Mouse (Mus musculus) hindbrain, embryonic 12.5 days (tissue): ENCODE data around the gene 1600015I10Rik. TPM values are rescaled to one million over a fixed set of nuclear protein-coding genes. Genes with fewer than 3 reads are reported as not detected.
"Not testable (repeated sequence)": the region's sequence is repeated elsewhere in the genome, so short reads cannot be mapped to it uniquely, and the experiment has no call there.

Experiments used
- ATAC-seq: fragments of 200-750 bp; cut with Nextera tagmentation; 2 replicates; pipeline ENCODE4 v1.8.0; 2017; ENCODE audit warnings: moderate TSS enrichment; ENCODE audit not compliant: low FRiP score
- H3K27ac ChIP-seq: fragments of 300-500 bp; sonication (generic); 2 replicates; pipeline ENCODE4 v1.5.1; 2016; ENCODE audit warnings: mild to moderate bottlenecking
- H3K27me3 ChIP-seq: fragments of 300-500 bp; sonication (generic); 2 replicates; pipeline ENCODE4 v1.6.1; 2016; ENCODE audit warnings: mild to moderate bottlenecking
- H3K36me3 ChIP-seq: fragments of 300-500 bp; sonication (generic); 2 replicates; pipeline ENCODE4 v1.6.1; 2016; ENCODE audit warnings: mild to moderate bottlenecking
- H3K4me1 ChIP-seq: fragments of 300-500 bp; sonication (generic); 2 replicates; pipeline ENCODE4 v1.6.1; 2016
- H3K4me2 ChIP-seq: fragments of 300-500 bp; sonication (generic); replicated peaks from 2 replicates; pipeline ENCODE4 v1.6.1; 2016; ENCODE audit warnings: mild to moderate bottlenecking
- H3K4me3 ChIP-seq: fragments of 300-500 bp; sonication (generic); 2 replicates; pipeline ENCODE4 v1.5.1; 2016; ENCODE audit warnings: mild to moderate bottlenecking
- H3K9ac ChIP-seq: fragments of 300-500 bp; sonication (generic); 2 replicates; pipeline ENCODE4 v1.6.1; 2016; ENCODE audit warnings: mild to moderate bottlenecking, moderate library complexity
- H3K9me3 ChIP-seq: fragments of 300-500 bp; sonication (generic); replicated peaks from 2 replicates; pipeline ENCODE4 v1.6.1; 2016; ENCODE audit warnings: mild to moderate bottlenecking
- WGBS: fragments of 180-500 bp; shearing (Covaris S2); methylation state at CpG from one replicate; pipeline ENCODE4 v1.1.7; 2016; 5-methylcytosine and 5-hydroxymethylcytosine counted together
- polyA plus RNA-seq: library from polyadenylated mRNA; unstranded; fragments of >200 nt; fragmentation: Nextera tagmentation; extraction: Ambion mirVana; gene quantifications from 2 replicates; pipeline ENCODE4 v1.2.1, GENCODE M21; 2016

Gene 1600015I10Rik
- polyA plus RNA-seq, 1 experiment from 2014 or later: not detected

DNA sequence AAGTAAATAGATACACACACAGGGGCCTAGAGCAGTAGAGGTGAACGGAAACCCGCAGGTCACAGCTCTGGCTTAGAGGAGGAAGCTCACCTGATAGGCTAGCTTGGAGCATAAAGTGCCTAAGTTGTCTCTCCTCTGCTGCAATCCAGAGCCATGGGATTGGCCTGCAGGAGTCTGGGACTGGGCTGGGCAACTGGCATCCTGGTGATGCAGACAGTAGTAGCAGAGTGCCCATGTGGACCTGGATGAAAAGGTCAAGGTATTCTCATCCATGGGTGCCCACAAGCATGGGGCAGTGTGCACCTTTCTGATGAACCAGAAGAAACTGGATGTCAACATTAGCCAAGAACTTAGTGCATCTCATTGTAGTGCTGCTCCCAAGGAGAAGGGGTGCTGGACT lies 16.1 kb upstream of the 1600015I10Rik start:
- ATAC-seq: no peak
- 98% methylated on average over 2 of the region's 2 CpGs for WGBS

DNA sequence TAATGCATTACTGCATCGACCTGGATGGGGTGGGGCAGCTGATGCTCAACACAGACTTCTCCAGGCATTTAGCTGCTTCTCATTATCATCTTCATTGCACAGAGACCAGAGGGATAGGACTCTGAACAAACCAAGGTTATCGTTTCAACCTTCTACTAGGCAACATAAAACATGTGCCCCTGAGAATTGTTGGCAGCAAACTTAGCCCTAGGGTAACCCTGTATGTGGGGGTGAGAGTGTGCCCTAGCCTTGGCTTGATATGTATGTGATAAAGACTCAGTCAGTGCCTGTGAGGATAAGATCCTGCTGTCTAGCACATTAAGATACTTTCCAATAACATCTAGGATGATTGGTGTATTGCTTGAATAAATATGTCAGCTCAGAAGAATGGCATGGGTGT lies 19.9 kb downstream of the 1600015I10Rik start:
- H3K9me3 ChIP-seq: no peaks in the 10 kb centered on the region
- H3K9ac ChIP-seq: no peak overlapping the region
- 82% methylated on average over 2 of the region's 2 CpGs for WGBS
- no peaks in the 10 kb centered on the region for H3K4me1 ChIP-seq
- no peak overlapping the region for H3K4me2 ChIP-seq
- no peak overlapping the region for H3K4me3 ChIP-seq
- no peak for ATAC-seq
- no peaks in the 10 kb centered on the region for H3K27me3 ChIP-seq
- H3K27ac ChIP-seq: no peak overlapping the region
- H3K36me3 ChIP-seq: no peaks in the 10 kb centered on the region

More for the DNA sequence above, 16.1 kb upstream of the 1600015I10Rik start:
- Histone ChIP-seq H3K4me3 (no peak overlapping the region), H3K9ac (no peak overlapping the region), H3K4me2 (no peak overlapping the region), H3K27ac (no peak overlapping the region), H3K27me3 (no peaks in the 10 kb centered on the region), H3K9me3 (no peaks in the 10 kb centered on the region), H3K4me1 (no peaks in the 10 kb centered on the region), H3K36me3 (no peaks in the 10 kb centered on the region)

DNA sequence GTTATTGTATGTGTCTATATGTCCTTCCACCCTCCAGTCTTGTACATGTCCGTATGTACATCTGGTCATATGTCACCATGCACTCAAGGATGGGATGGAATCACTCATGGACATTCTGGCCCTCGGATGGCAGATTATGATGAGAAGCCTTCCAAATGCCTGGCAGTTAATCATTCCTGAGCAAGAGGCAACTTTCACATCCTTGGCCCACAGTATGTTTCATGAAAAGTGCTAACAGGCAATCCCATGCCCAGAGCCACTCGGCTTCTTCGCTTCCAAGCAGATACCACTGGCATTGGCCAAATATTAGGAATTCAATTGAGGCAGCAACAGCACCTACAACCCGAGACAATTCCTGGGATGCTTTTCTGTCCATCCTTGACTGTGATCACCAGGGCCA lies 21.0 kb downstream of the 1600015I10Rik start:
- Histone ChIP-seq H3K4me1 (no peaks in the 10 kb centered on the region), H3K9me3 (no peaks in the 10 kb centered on the region), H3K36me3 (no peaks in the 10 kb centered on the region), H3K27me3 (no peaks in the 10 kb centered on the region), H3K4me2 (no peak overlapping the region), H3K9ac (no peak overlapping the region), H3K27ac (no peak overlapping the region), H3K4me3 (no peak overlapping the region)
- no peak for ATAC-seq
- WGBS: 88% methylated on average over 5 of the region's 5 CpGs

DNA sequence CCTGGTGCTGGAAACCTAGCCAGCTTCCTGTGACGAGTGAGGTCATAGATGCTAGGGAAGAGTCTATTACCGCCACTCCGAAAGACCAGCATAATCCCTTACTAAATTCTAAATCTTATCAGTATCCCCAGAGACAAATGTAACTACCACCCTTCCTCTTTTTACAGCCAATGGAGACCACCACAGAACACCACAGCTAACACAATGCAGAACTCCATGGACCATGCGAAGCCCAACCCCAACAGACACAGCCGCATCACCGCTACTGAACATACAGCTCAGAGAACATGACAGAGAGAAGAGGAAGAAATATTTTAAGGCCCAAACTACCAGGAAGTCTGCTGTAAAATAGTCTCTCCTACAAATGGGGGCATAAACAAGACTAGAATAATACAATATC lies 21.9 kb downstream of the 1600015I10Rik start:
- no peak for ATAC-seq
- no peak overlapping the region for H3K4me2 ChIP-seq
- H3K9me3 ChIP-seq: no peaks in the 10 kb centered on the region
- H3K9ac ChIP-seq: no peak overlapping the region
- H3K4me3 ChIP-seq: no peak overlapping the region
- H3K36me3 ChIP-seq: no peaks in the 10 kb centered on the region
- no peaks in the 10 kb centered on the region for H3K27me3 ChIP-seq
- no peak overlapping the region for H3K27ac ChIP-seq
- 92% methylated on average over 6 of the region's 6 CpGs for WGBS
- H3K4me1 ChIP-seq: no peaks in the 10 kb centered on the region

DNA sequence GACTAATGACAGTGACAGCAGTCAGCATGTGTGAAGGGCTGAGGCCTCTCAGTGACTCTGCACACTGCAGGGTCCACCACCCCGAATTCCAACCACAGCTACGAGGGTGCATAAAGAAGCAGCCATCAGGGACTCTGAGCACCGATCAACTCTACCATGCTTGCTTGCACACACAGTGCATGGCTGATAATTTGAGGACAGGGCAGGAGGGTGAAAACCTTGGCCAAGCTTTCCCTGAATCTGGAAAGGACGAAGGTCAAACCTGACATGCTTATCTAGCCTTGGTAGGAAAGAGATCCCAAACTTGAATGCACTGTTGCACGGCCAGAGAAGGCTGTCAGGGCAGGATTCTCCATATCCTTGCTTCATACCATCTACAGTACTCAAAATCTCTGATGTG lies 23.5 kb downstream of the 1600015I10Rik start:
- Histone ChIP-seq H3K4me2 (no peak overlapping the region), H3K9me3 (no peaks in the 10 kb centered on the region), H3K4me1 (no peaks in the 10 kb centered on the region), H3K36me3 (no peaks in the 10 kb centered on the region), H3K27ac (no peak overlapping the region), H3K27me3 (no peaks in the 10 kb centered on the region), H3K4me3 (no peak overlapping the region), H3K9ac (no peak overlapping the region)
- 89% methylated on average over 5 of the region's 5 CpGs for WGBS
- no peak for ATAC-seq

DNA sequence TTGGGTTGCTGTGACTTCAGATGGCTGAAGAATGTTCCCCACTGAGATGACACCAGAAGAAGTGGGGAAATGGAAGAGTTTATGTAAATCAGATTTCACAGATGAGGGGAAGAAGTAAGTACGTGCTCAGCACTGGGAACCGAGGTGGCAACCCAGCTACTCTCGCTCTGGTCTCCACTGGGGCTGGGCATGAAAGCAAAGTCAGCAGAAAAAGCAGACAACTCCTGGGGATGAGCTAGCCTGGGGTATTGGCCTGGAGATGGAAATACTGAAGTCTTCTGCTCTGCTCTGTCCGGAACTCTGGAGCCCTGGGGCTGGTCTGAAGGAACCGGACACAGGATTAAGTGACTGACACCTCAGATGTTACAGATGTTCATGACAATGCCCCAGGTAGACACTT lies 24.5 kb downstream of the 1600015I10Rik start:
- no peak for ATAC-seq
- no peaks in the 10 kb centered on the region for H3K27me3 ChIP-seq
- H3K9ac ChIP-seq: no peak overlapping the region
- WGBS: 76% methylated on average over 5 of the region's 5 CpGs
- H3K4me3 ChIP-seq: no peak overlapping the region
- H3K27ac ChIP-seq: no peak overlapping the region
- H3K9me3 ChIP-seq: no peaks in the 10 kb centered on the region
- no peaks in the 10 kb centered on the region for H3K4me1 ChIP-seq
- no peak overlapping the region for H3K4me2 ChIP-seq
- no peaks in the 10 kb centered on the region for H3K36me3 ChIP-seq

DNA sequence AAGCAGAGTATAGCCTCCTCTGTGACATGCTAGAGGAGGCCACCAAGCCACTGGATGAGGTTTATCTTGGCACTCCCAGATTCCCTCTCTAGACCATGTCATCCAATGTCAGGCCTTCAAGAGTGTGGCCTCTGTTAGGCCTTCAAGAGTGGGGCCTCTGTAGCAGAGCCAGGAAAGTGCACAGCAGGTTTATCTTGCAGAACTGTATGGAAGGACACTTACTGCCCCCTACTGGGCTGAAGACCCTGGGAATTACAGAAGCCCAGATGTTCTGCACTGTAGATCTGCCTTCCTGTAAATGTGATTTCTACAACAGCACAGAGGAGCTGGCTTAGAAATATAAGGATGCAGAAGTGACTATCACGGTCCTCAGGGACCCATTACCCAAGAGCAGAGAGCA lies 25.3 kb downstream of the 1600015I10Rik start:
- no peak overlapping the region for H3K27ac ChIP-seq
- no peak for ATAC-seq
- 54% methylated on average over 1 of the region's 1 CpGs for WGBS

DNA sequence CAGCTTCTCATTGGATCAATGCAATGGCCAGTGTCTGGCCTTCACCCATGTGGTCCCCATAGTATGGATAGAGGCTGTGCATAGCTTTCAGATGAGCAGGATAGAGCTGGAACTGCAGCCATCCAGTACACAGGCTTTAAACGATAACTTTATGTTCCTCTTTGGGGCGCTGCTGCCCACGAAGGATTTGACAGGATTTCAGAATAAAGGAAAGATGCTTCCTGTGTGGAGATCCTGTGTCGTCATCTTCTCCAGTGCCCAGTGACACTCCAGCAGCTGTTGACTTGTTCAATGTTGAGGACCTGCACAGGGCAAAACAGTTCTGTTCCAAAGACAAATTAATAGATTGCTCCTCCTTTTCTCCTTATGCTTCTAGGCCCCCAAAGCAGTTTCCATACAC lies 27.1 kb downstream of the 1600015I10Rik start:
- no peak for ATAC-seq
- Histone ChIP-seq H3K4me1 (no peaks in the 10 kb centered on the region), H3K4me3 (no peak overlapping the region), H3K27me3 (no peaks in the 10 kb centered on the region), H3K9me3 (no peaks in the 10 kb centered on the region), H3K9ac (no peak overlapping the region), H3K4me2 (no peak overlapping the region), H3K27ac (no peak overlapping the region), H3K36me3 (no peaks in the 10 kb centered on the region)
- WGBS: 93% methylated on average over 4 of the region's 4 CpGs

More for the DNA sequence above, 25.3 kb downstream of the 1600015I10Rik start:
- no peak overlapping the region for H3K9ac ChIP-seq
- H3K4me3 ChIP-seq: no peak overlapping the region
- no peak overlapping the region for H3K4me2 ChIP-seq
- no peaks in the 10 kb centered on the region for H3K9me3 ChIP-seq
- no peaks in the 10 kb centered on the region for H3K36me3 ChIP-seq
- no peaks in the 10 kb centered on the region for H3K27me3 ChIP-seq
- H3K4me1 ChIP-seq: no peaks in the 10 kb centered on the region

DNA sequence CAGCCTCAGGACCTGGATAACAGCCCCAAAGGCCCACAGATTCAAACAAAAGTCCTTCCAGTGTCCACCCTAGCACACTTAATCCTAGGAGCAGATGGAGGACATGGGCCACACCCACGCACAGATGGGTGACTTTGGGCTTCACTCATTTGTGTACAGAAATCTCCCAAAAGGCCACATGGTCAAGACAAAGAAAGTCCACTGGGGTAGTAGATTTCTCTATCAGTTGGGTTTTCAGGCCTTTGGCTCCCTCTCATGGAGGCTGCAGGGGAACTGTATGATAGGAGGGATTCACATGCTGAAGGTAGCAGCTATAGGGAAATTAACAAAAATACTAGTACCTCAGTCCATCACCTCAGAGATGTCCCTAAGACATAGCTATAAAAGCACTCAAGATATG lies 28.4 kb downstream of the 1600015I10Rik start:
- Histone ChIP-seq H3K4me1 (no peaks in the 10 kb centered on the region), H3K4me3 (no peak overlapping the region), H3K27ac (no peak overlapping the region), H3K27me3 (no peaks in the 10 kb centered on the region), H3K9ac (no peak overlapping the region), H3K9me3 (no peaks in the 10 kb centered on the region), H3K36me3 (no peaks in the 10 kb centered on the region), H3K4me2 (no peak overlapping the region)
- no peak for ATAC-seq
- 71% methylated on average over 1 of the region's 1 CpGs for WGBS

DNA sequence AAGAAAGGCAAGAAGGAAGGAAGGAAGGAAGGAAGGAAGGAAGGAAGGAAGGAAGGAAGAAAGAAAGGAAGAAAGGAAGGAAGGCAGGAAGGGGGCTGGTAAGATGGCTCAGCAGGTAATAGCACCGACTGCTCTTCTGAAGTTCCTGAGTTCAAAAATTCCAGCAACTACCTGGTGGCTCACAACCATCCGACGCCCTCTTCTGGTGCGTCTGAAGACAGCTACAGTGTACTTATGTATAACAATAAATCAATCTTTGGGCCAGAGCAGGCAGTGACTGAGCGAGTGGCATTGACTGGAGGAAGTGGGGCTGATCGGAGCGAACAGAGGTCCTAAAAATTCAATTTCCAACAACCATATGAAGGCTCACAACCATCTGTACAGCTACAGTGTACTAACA lies 29.5 kb downstream of the 1600015I10Rik start:
- not testable (repeated sequence) for H3K36me3 ChIP-seq, H3K9ac ChIP-seq
- 27% methylated on average over 7 of the region's 7 CpGs for WGBS

DNA sequence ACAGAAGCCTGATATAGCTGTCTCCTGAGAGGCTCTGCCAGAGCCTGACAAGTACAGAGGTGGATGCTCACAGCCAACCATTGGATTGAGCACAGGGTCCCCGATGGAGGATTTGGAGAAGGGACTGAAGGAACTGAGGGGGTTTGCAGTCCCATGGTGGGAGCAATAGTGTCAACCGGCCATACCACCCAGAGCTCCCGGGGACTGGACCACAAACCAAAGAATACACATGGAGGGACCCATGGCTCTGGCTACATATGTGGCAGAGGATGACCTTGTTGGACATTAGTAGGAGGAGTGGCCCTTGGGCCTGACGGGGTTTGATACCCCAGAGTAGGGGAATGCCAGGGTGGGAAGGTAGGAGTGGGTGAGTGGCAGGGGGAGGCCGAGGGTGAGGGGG lies 37.0 kb downstream of the 1600015I10Rik start:
- not testable (repeated sequence) for H3K9ac ChIP-seq, H3K4me1 ChIP-seq, H3K27ac ChIP-seq, H3K27me3 ChIP-seq, H3K36me3 ChIP-seq, H3K4me2 ChIP-seq, ATAC-seq, H3K4me3 ChIP-seq, H3K9me3 ChIP-seq
- 96% methylated on average over 5 of the region's 5 CpGs for WGBS

More for the DNA sequence above, 29.5 kb downstream of the 1600015I10Rik start:
- not testable (repeated sequence) for H3K4me1 ChIP-seq, H3K27ac ChIP-seq, H3K4me3 ChIP-seq, H3K9me3 ChIP-seq, ATAC-seq, H3K27me3 ChIP-seq, H3K4me2 ChIP-seq

DNA sequence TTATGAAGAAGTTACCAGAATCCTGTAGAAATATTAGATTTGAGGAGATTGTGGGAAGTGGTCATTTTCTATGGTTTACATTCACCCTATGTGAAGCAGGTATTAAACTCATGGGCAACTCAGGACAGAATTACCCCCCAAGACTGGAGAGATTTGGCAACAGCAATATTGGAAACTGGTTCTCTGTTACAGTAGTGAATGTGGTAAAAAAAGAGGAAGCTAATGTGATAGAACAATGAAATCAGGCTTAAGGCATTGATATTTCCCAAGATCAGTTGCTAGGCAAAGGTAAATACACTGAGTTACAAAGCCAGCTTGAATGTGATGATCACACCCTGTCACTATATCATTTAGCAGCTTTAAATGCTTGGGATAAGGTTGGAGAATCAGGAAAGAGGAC lies 38.2 kb downstream of the 1600015I10Rik start:
- no peak overlapping the region for H3K4me3 ChIP-seq
- no peaks in the 10 kb centered on the region for H3K27me3 ChIP-seq
- no peaks in the 10 kb centered on the region for H3K9me3 ChIP-seq
- no peak overlapping the region for H3K27ac ChIP-seq
- H3K4me2 ChIP-seq: no peak overlapping the region
- no peaks in the 10 kb centered on the region for H3K36me3 ChIP-seq
- ATAC-seq: no peak
- H3K9ac ChIP-seq: no peak overlapping the region
- H3K4me1 ChIP-seq: no peaks in the 10 kb centered on the region

DNA sequence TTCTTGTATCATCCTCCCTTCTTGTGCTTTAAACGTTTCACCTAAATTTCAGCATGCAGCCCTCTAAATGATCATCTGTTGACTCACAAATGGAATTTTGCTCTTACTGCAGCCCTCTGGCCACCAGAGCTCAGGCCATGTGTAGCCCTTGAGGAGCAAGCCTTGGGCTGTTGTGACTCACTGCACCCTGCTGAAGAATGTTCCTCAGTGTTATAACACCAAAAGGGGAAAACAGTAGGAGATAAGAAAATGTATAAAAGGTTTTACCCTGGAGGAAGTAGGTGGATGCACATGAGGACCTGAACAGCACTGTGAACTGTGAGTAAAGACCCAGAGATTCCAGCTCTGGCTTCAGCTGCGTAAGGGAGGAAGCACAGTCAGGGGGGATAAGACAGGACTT lies 45.0 kb downstream of the 1600015I10Rik start, which contains the start of gene Doxl2:
TSS of gene Doxl2 (plus strand) at position 301 of the 400 bp plus-strand sequence.
- Histone ChIP-seq H3K27ac (no peak within 1 kb of the TSS), H3K9ac (no peak within 1 kb of the TSS), H3K4me1 (no peaks in the 10 kb centered on the region), H3K27me3 (no peaks in the 10 kb centered on the region), H3K4me3 (no peak within 1 kb of the TSS), H3K9me3 (no peaks in the 10 kb centered on the region), H3K36me3 (no peaks in the 10 kb centered on the region), H3K4me2 (no peak within 1 kb of the TSS)
- no peak for ATAC-seq
- WGBS: 78% methylated on average over 2 of the region's 2 CpGs

DNA sequence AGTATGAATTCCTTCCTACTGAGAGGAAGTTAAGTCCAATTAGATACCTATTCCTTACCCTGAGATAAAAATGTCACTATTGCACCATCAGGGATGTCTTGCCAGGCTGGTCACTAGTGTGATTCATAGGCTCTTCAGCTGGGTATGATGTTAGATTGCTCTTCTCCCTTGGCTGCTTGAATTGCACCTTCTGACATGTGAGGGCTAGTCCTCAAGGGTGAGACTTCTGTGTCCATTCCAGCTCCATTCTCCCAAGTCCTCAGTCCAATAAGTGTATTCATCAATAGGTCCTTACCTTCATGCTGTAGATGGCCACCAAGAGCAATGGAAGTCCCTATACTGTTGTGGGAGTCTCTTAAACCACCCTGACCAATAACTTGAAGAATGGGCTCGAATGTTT lies 49.9 kb downstream of the 1600015I10Rik start:
- H3K36me3 ChIP-seq: no peaks in the 10 kb centered on the region
- ATAC-seq: no peak
- H3K4me2 ChIP-seq: no peak overlapping the region
- no peaks in the 10 kb centered on the region for H3K4me1 ChIP-seq
- H3K9me3 ChIP-seq: no peaks in the 10 kb centered on the region
- H3K4me3 ChIP-seq: no peak overlapping the region
- no peak overlapping the region for H3K9ac ChIP-seq
- 71% methylated on average over 1 of the region's 1 CpGs for WGBS
- H3K27me3 ChIP-seq: no peaks in the 10 kb centered on the region
- H3K27ac ChIP-seq: no peak overlapping the region
